Comparison of ENCODE assay signal across 8 mouse cellular contexts in the genomic region with DNA sequence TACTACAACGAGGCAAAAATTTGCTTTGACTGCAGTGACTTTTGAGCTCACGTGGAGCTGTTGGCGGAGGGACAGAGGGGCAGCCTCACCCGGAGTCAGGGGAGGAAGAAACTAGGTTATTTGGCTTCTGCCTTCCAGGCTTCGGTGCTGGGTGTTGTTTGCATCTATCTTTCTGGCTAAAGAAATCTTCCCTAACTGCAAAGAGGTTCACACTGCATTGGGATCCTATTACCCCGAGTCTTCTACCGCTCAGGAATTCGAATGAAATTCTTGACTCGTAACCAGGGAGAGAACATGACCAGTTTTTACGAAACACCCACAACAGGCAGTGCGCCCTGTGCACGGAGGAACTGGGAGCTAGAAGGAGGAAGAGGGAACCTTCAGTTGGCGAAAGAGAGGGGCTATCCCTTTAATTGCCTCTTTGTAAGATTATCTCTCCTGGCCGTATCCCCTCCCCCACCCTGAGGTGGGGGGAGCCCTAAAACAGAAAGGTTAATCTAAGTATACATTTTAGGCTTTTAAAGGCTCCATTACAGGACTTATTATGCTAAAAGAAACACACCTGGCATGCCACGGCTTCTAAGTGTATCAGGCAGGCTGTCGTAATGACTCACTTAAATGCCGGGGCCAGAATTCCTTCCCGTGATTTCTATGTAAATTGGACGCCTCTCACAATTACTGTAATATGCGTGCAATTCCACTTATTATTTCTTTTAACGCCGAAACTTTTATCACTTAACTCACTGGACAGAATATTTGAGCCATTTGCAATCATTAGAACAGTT.
DNase-seq lines count a peak whose midpoint lies in the region; ATAC-seq and TF ChIP-seq lines count a peak whose summit lies in the region.

No protein-coding gene starts in this region.

- no peak for TF ChIP-seq POLR2A in olfactory bulb, adult 2 months (IDR thresholded peaks at IDR 0.05; ENCODE audit: insufficient read depth, low read depth, low read length)

- no peak for TF ChIP-seq CTCF in lung, postnatal 0 days (IDR thresholded peaks at IDR 0.05)
- TF ChIP-seq CTCF in olfactory bulb, adult 2 months (IDR thresholded peaks at IDR 0.05; ENCODE audit: insufficient read depth, low read depth, low read length): no peak

- TF ChIP-seq EP300 in lung, postnatal 0 days (IDR thresholded peaks at IDR 0.05): no peak

- peak; percentile 8 for DNase-seq in adrenal gland, adult 2 months
- DNase-seq in adrenal gland, postnatal 4 days (ENCODE audit: low spot score in 2 of 2): no peak
- DNase-seq in lung, postnatal 0 days (ENCODE audit: low spot score): peak; percentile 29
- no peak for DNase-seq in lung, postnatal 14 days
- DNase-seq in ovary, adult 18-20 months (ENCODE audit: low spot score): no peak
- no peak for DNase-seq in ovary, postnatal 14 days (ENCODE audit: low spot score)

- no peaks in the 10 kb centered on the region for H3K36me3 ChIP-seq in lung, postnatal 0 days (ENCODE audit: insufficient read depth, low read length)
- no peaks in the 10 kb centered on the region for H3K36me3 ChIP-seq in kidney, embryonic 16.5 days (ENCODE audit: insufficient read depth, low read length)

- peak overlapping the region; percentile 25 for H3K4me2 ChIP-seq in lung, postnatal 0 days (replicated peaks; ENCODE audit: low read depth, low read length)
- H3K4me2 ChIP-seq in kidney, embryonic 16.5 days (replicated peaks; ENCODE audit: low read depth, low read length): peak overlapping the region; percentile 54

- no peak overlapping the region for H3K9ac ChIP-seq in lung, postnatal 0 days (replicated peaks; ENCODE audit: low read depth)
- H3K9ac ChIP-seq in kidney, embryonic 16.5 days (replicated peaks; ENCODE audit: low read length): 0 out of 2 replicates have a peak overlapping the region, but pooled peaks have one; percentile 30

- no peaks in the 10 kb centered on the region for H3K9me3 ChIP-seq in lung, postnatal 0 days (ENCODE audit: low read length)
- H3K9me3 ChIP-seq in kidney, embryonic 16.5 days (ENCODE audit: low read length): no peaks in the 10 kb centered on the region

- 20% methylated on average over 22 of the region's 22 CpGs for WGBS in lung, postnatal 0 days
- WGBS in kidney, embryonic 16.5 days: 9% methylated on average over 22 of the region's 22 CpGs
- 12% methylated on average over 22 of the region's 22 CpGs for WGBS in olfactory bulb, adult 2 months

- no peaks in the 10 kb centered on the region for H3K4me1 ChIP-seq in lung, postnatal 0 days (ENCODE audit: insufficient read depth, low read depth, low read length)
- peaks cover 8% of the 10 kb centered on the region for H3K4me1 ChIP-seq in kidney, embryonic 16.5 days (ENCODE audit: insufficient read depth, low read length)
- H3K4me1 ChIP-seq in olfactory bulb, adult 2 months (ENCODE audit: control insufficient read depth, insufficient read depth, low read length): peaks cover 22% of the 10 kb centered on the region

- no peak for ATAC-seq in lung, postnatal 0 days
- no peak for ATAC-seq in kidney, embryonic 16.5 days (ENCODE audit: low FRiP score, low TSS enrichment)

- no peaks in the 10 kb centered on the region; the same call in 1 of the 2 replicates for H3K27me3 ChIP-seq in lung, postnatal 0 days (replicated peaks; ENCODE audit: insufficient read depth, low read length)
- peaks cover 7% of the 10 kb centered on the region for H3K27me3 ChIP-seq in kidney, embryonic 16.5 days (ENCODE audit: insufficient read depth, low read length)

- no peak overlapping the region for H3K4me3 ChIP-seq in lung, postnatal 0 days (ENCODE audit: low read depth, low read length)
- peak overlapping the region; percentile 25 for H3K4me3 ChIP-seq in kidney, embryonic 16.5 days (ENCODE audit: low read length)
- 0 out of 2 replicates have a peak overlapping the region, but pooled peaks have one; percentile 13 for H3K4me3 ChIP-seq in olfactory bulb, adult 2 months (ENCODE audit: insufficient read depth, low read depth, low read length)

- H3K27ac ChIP-seq in lung, postnatal 0 days (ENCODE audit: low read length): no peak overlapping the region
- no peak overlapping the region for H3K27ac ChIP-seq in kidney, embryonic 16.5 days (ENCODE audit: low read length)
- H3K27ac ChIP-seq in olfactory bulb, adult 2 months (ENCODE audit: insufficient read depth, low read depth, low read length): peak overlapping the region; percentile 69

Comparison
In these comparisons a context has a peak if more than half of its experiments do, and no peak if none do; other contexts are left out.
1. DNase-seq: peak in adrenal gland, adult 2 months (single experiment) and lung, postnatal 0 days (single experiment); none in adrenal gland, postnatal 4 days (0 of 2), lung, postnatal 14 days (single experiment), ovary, adult 18-20 months (single experiment) and ovary, postnatal 14 days (single experiment).